Mouse (Mus musculus): Measurements from ENCODE around the gene Ucp1. TPM values are rescaled to one million over a fixed set of nuclear protein-coding genes. Genes with fewer than 3 reads are reported as not detected.
"Not testable (repeated sequence)": the region's sequence is repeated elsewhere in the genome, so short reads cannot be mapped to it uniquely, and the experiment has no call there.

The Ucp1 gene
- polyA plus RNA-seq, 1 experiment from 2014 or later = 0.19 TPM

DNA sequence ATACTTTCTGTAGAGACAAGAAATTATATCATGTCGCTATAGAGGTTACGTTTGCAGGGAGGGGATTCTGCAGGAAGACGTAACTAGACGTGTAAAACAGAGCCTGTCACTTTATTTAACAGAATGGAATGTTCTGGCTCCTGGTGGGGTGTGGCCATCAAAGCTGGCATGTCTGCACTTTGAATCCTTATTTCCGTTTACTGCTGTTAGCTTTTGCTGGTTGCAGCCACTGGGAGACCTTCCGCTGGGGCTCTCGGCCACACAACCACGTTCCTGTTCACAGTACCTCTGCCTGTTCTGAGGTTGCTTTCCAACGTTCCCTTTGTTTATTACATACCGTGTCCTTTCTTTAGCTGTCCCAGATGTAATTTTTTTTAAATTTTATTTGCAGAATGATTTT, 17.7 kb upstream of the Ucp1 start:
- WGBS = 82% methylated on average over 10 of the region's 10 CpGs
- Histone ChIP-seq H3K4me1 (ENCODE audit: control insufficient read depth, insufficient read depth, low read length) (no peaks in the 10 kb centered on the region), H3K9me3 (ENCODE audit: control insufficient read depth, low read length) (no peaks in the 10 kb centered on the region), H3K4me2 (ENCODE audit: low read depth) (no peak overlapping the region), H3K36me3 (ENCODE audit: control insufficient read depth, insufficient read depth, low read length) (peaks cover 3% of the 10 kb centered on the region; the same call in 1 of the 2 replicates), H3K9ac (ENCODE audit: low read length) (no peak overlapping the region), H3K27me3 (ENCODE audit: control insufficient read depth, insufficient read depth, low read length) (no peaks in the 10 kb centered on the region), H3K27ac (ENCODE audit: low read depth, low read length) (no peak overlapping the region), H3K4me3 (ENCODE audit: low read depth, low read length) (no peak overlapping the region)
- ATAC-seq (ENCODE audit: insufficient read depth, low FRiP score, low TSS enrichment) (no peak), DNase-seq (ENCODE audit: low spot score) (no peak)

DNA sequence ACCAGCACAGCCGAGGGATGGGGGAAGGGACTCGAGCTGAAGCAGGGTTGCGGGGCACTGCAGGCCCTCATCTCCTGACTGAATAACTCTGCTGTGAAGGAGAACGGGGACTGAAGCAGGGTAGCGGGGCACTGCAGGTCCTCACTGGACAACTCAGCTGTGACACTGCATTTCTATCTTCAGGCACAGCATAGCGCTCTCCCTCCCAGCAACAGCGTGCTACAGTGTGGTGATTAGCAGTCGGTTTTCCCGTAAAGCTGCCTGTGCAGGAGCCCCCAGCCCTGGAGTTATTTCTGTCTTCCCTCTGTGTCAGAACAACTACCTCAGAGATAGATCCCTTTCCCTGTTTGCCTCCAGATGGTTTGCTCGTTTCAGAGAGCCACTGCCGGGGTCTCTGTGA, 15.7 kb upstream of the Ucp1 start:
- no peak overlapping the region for H3K4me2 ChIP-seq (ENCODE audit: low read depth)
- H3K9me3 ChIP-seq (ENCODE audit: control insufficient read depth, low read length) = no peaks in the 10 kb centered on the region
- no peak for ATAC-seq (ENCODE audit: insufficient read depth, low FRiP score, low TSS enrichment)
- no peak overlapping the region for H3K27ac ChIP-seq (ENCODE audit: low read depth, low read length)
- 59% methylated on average over 11 of the region's 11 CpGs for WGBS
- H3K9ac ChIP-seq (ENCODE audit: low read length) = no peak overlapping the region
- no peak for DNase-seq (ENCODE audit: low spot score)
- peaks cover 3% of the 10 kb centered on the region; the same call in 1 of the 2 replicates for H3K36me3 ChIP-seq (ENCODE audit: control insufficient read depth, insufficient read depth, low read length)
- no peaks in the 10 kb centered on the region for H3K4me1 ChIP-seq (ENCODE audit: control insufficient read depth, insufficient read depth, low read length)
- H3K4me3 ChIP-seq (ENCODE audit: low read depth, low read length) = no peak overlapping the region
- no peaks in the 10 kb centered on the region for H3K27me3 ChIP-seq (ENCODE audit: control insufficient read depth, insufficient read depth, low read length)

DNA sequence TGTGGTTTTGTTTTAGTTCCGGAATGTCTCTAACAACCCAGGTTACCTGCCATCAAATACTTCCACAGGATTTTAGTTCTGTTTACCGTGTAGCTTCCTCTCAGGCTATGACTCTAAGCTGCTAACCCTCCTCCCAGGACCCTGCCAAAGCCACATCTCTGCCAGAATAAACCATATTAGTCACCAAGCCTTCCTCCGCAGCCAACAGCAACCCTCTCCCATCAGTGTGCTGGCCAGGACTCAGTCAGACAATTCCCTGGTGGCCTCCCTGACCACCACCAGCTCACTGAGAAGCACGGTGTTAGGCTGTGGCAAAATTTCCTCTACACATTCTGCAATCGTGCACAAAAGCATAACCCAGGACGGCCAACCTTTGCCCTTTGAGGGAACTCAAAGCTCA, 11.7 kb upstream of the Ucp1 start:
- DNase-seq (ENCODE audit: low spot score) = no peak
- no peaks in the 10 kb centered on the region for H3K36me3 ChIP-seq (ENCODE audit: control insufficient read depth, insufficient read depth, low read length)
- ATAC-seq (ENCODE audit: insufficient read depth, low FRiP score, low TSS enrichment) = no peak

DNA sequence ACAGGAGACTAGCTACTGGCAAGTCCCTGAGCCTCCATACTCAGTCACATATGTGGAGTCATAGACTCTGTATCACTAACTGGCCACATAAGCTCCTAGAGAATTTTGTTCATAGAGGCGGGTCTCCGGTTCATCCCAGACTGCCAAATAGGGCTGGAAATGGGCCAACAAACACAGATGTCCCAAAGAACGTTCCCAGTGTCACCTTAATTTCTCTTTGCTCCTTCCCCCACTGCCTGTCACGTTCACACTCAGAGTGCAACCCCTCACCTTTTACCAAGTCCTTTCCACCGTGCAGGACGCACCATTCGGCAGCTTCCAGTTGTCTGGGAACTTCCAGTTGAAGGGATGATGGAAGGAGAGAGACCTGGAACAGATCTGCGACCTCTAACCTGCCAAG, 4.8 kb upstream of the Ucp1 start:
- no peak overlapping the region for H3K4me3 ChIP-seq (ENCODE audit: low read depth, low read length)
- ATAC-seq (ENCODE audit: insufficient read depth, low FRiP score, low TSS enrichment) (no peak), DNase-seq (ENCODE audit: low spot score) (no peak)
- peaks cover 6% of the 10 kb centered on the region; the same call in 1 of the 2 replicates for H3K27me3 ChIP-seq (ENCODE audit: control insufficient read depth, insufficient read depth, low read length)
- WGBS = 85% methylated on average over 8 of the region's 8 CpGs
- H3K36me3 ChIP-seq (ENCODE audit: control insufficient read depth, insufficient read depth, low read length) = no peaks in the 10 kb centered on the region
- H3K27ac ChIP-seq (ENCODE audit: low read depth, low read length) = no peak overlapping the region
- H3K4me2 ChIP-seq (ENCODE audit: low read depth) = no peak overlapping the region
- H3K9me3 ChIP-seq (ENCODE audit: control insufficient read depth, low read length) = no peaks in the 10 kb centered on the region
- peaks cover 3% of the 10 kb centered on the region; the same call in 1 of the 2 replicates for H3K4me1 ChIP-seq (ENCODE audit: control insufficient read depth, insufficient read depth, low read length)
- no peak overlapping the region for H3K9ac ChIP-seq (ENCODE audit: low read length)

More for the DNA sequence above, 11.7 kb upstream of the Ucp1 start:
- H3K27me3 ChIP-seq (ENCODE audit: control insufficient read depth, insufficient read depth, low read length) = no peaks in the 10 kb centered on the region
- H3K9ac ChIP-seq (ENCODE audit: low read length) = no peak overlapping the region
- 86% methylated on average over 6 of the region's 6 CpGs for WGBS
- H3K4me3 ChIP-seq (ENCODE audit: low read depth, low read length) = no peak overlapping the region
- H3K9me3 ChIP-seq (ENCODE audit: control insufficient read depth, low read length) = no peaks in the 10 kb centered on the region
- no peak overlapping the region for H3K4me2 ChIP-seq (ENCODE audit: low read depth)
- H3K4me1 ChIP-seq (ENCODE audit: control insufficient read depth, insufficient read depth, low read length) = no peaks in the 10 kb centered on the region
- H3K27ac ChIP-seq (ENCODE audit: low read depth, low read length) = no peak overlapping the region

DNA sequence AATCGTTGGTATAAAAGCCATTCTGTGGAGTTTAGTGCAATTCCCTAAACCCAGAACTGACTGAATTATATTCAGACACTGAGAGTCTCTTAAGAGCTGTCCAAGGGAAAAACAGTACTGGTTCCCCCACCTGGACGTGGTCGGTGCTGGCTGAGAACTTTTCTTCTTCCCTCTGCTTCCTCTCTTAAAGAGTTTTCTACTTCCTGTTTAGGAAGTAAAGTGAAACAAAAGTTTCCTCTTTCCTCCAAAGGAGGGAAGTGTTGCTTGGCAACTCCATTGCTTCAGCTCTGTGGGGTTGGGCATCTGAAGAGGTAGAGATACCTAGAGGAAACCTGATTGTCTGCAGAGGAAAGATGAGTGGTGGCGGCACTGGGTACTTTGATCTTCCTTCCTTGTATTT, 7.2 kb downstream of the Ucp1 start:
- no peaks in the 10 kb centered on the region for H3K36me3 ChIP-seq (ENCODE audit: control insufficient read depth, insufficient read depth, low read length)
- ATAC-seq (ENCODE audit: insufficient read depth, low FRiP score, low TSS enrichment) (no peak), DNase-seq (ENCODE audit: low spot score) (no peak)
- H3K27me3 ChIP-seq (ENCODE audit: control insufficient read depth, insufficient read depth, low read length) = no peaks in the 10 kb centered on the region
- H3K27ac ChIP-seq (ENCODE audit: low read depth, low read length) = no peak overlapping the region
- no peak overlapping the region for H3K4me2 ChIP-seq (ENCODE audit: low read depth)
- H3K4me3 ChIP-seq (ENCODE audit: low read depth, low read length) = no peak overlapping the region
- H3K9ac ChIP-seq (ENCODE audit: low read length) = no peak overlapping the region
- 79% methylated on average over 4 of the region's 4 CpGs for WGBS
- no peaks in the 10 kb centered on the region for H3K9me3 ChIP-seq (ENCODE audit: control insufficient read depth, low read length)
- H3K4me1 ChIP-seq (ENCODE audit: control insufficient read depth, insufficient read depth, low read length) = no peaks in the 10 kb centered on the region

DNA sequence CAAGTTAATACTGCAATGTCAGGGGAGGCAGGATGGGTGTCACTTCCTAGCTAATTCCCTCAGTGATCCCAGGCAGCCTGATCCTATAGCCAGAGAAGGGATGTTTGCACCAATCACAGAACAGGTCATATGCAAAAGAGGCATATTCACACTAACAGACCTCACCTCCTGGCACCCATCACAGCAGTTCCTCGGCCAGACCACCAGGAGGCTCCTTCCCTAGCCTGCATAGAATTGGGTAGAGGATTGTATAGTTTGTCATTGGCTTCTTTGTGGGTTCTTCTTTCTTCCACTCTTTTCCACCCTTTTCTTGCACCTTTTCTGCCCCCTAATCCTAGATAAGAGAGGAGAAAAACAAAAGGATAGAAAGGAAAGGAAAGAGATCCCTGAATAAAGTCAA, 10.0 kb downstream of the Ucp1 start:
- WGBS = 64% methylated on average over 1 of the region's 1 CpGs
- Histone ChIP-seq H3K4me2 (ENCODE audit: low read depth) (no peak overlapping the region), H3K27ac (ENCODE audit: low read depth, low read length) (no peak overlapping the region), H3K9ac (ENCODE audit: low read length) (no peak overlapping the region), H3K27me3 (ENCODE audit: control insufficient read depth, insufficient read depth, low read length) (no peaks in the 10 kb centered on the region), H3K9me3 (ENCODE audit: control insufficient read depth, low read length) (no peaks in the 10 kb centered on the region), H3K4me3 (ENCODE audit: low read depth, low read length) (no peak overlapping the region), H3K4me1 (ENCODE audit: control insufficient read depth, insufficient read depth, low read length) (no peaks in the 10 kb centered on the region), H3K36me3 (ENCODE audit: control insufficient read depth, insufficient read depth, low read length) (no peaks in the 10 kb centered on the region)
- DNase-seq (ENCODE audit: low spot score) = no peak
- ATAC-seq (ENCODE audit: insufficient read depth, low FRiP score, low TSS enrichment) = no peak

DNA sequence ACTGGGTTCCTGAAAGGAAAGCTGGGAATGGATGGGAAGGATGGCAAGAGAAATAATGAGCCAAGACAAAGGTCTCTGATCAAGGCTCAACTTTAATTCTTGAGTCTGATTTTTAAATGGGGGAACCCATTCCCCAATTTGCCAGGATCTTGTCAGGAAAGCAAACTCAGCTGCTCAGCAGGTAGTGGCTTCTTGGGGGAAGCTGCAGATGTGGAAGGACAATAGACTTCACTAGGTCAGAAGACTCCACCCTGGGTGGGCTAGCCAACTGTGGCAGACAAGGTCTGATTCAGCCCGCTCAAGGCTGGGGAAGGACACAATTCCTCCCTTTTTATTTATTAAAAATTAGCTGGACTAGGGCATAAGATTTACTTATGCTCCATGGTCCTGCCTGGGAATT, 14.8 kb downstream of the Ucp1 start:
- WGBS = 90% methylated on average over 1 of the region's 1 CpGs
- no peaks in the 10 kb centered on the region for H3K36me3 ChIP-seq (ENCODE audit: control insufficient read depth, insufficient read depth, low read length)
- no peak overlapping the region for H3K9ac ChIP-seq (ENCODE audit: low read length)
- H3K27ac ChIP-seq (ENCODE audit: low read depth, low read length) = no peak overlapping the region
- H3K4me2 ChIP-seq (ENCODE audit: low read depth) = no peak overlapping the region
- no peaks in the 10 kb centered on the region for H3K9me3 ChIP-seq (ENCODE audit: control insufficient read depth, low read length)
- no peak for ATAC-seq (ENCODE audit: insufficient read depth, low FRiP score, low TSS enrichment)
- no peaks in the 10 kb centered on the region for H3K4me1 ChIP-seq (ENCODE audit: control insufficient read depth, insufficient read depth, low read length)
- H3K4me3 ChIP-seq (ENCODE audit: low read depth, low read length) = no peak overlapping the region
- H3K27me3 ChIP-seq (ENCODE audit: control insufficient read depth, insufficient read depth, low read length) = no peaks in the 10 kb centered on the region
- no peak for DNase-seq (ENCODE audit: low spot score)

DNA sequence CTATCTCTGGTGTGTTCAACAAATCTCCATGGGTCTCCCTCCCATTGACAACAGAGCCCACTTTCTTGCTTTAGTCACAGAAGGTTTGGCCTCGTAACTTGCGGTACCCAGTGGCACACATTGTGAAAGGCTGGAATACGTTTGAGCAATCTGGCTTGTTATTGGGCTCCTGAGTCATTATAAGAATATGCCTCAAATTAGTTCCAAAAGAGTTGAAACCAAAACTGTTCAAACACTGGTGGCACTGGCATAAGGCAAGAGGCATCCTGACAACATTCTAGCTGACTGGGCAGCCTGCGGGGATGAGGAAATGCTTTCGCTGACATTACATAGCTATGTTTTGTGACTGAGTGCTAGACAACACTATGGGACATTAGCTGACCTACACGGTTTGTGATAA, 19.7 kb downstream of the Ucp1 start:
- H3K27me3 ChIP-seq (ENCODE audit: control insufficient read depth, insufficient read depth, low read length) = no peaks in the 10 kb centered on the region
- H3K36me3 ChIP-seq (ENCODE audit: control insufficient read depth, insufficient read depth, low read length) = no peaks in the 10 kb centered on the region
- DNase-seq (ENCODE audit: low spot score) = no peak
- no peak for ATAC-seq (ENCODE audit: insufficient read depth, low FRiP score, low TSS enrichment)
- H3K9ac ChIP-seq (ENCODE audit: low read length) = no peak overlapping the region
- H3K4me2 ChIP-seq (ENCODE audit: low read depth) = no peak overlapping the region
- WGBS = 92% methylated on average over 6 of the region's 6 CpGs
- no peaks in the 10 kb centered on the region for H3K4me1 ChIP-seq (ENCODE audit: control insufficient read depth, insufficient read depth, low read length)
- H3K27ac ChIP-seq (ENCODE audit: low read depth, low read length) = no peak overlapping the region
- H3K4me3 ChIP-seq (ENCODE audit: low read depth, low read length) = no peak overlapping the region
- H3K9me3 ChIP-seq (ENCODE audit: control insufficient read depth, low read length) = no peaks in the 10 kb centered on the region

DNA sequence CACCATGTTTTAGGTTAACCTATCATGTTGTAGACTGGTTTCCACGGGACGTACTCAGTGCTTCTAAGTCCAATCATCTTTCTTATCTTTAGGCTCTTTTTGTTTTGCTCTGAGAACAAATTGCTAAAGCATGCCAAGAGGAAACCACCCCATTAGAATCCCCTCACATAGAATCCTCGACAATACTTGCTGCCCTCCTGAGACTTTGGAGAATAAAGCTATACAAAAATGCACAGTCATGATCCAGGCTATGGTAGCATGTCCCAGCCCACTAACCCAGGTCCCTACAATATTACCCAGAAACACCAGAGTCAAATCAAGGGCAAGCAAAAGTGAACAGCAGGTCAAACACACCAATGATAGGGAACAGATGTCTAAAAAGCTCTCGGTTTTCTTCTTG, 24.9 kb downstream of the Ucp1 start:
- H3K9ac ChIP-seq (ENCODE audit: low read length); H3K9me3 ChIP-seq (ENCODE audit: control insufficient read depth, low read length); H3K4me2 ChIP-seq (ENCODE audit: low read depth); H3K36me3 ChIP-seq (ENCODE audit: control insufficient read depth, insufficient read depth, low read length); DNase-seq (ENCODE audit: low spot score); H3K27ac ChIP-seq (ENCODE audit: low read depth, low read length); H3K27me3 ChIP-seq (ENCODE audit: control insufficient read depth, insufficient read depth, low read length); H3K4me1 ChIP-seq (ENCODE audit: control insufficient read depth, insufficient read depth, low read length); ATAC-seq (ENCODE audit: insufficient read depth, low FRiP score, low TSS enrichment); H3K4me3 ChIP-seq (ENCODE audit: low read depth, low read length): not testable (repeated sequence)
- 91% methylated on average over 4 of the region's 4 CpGs for whole genome bisulfite sequencing
